Comparison of ENCODE assay signal across 8 mouse cellular contexts in genomic region chr12:54060732-54061131, GRCm38 (mm10).
A peak's percentile ranks its signal among the peaks of the same experiment; 100 is the strongest.
DNase-seq lines count a peak whose midpoint lies in the region; ATAC-seq and TF ChIP-seq lines count a peak whose summit lies in the region.
"Had no signal": no experiment of that assay in that cellular context is flagged by ENCODE, and none has a peak within 500 bp of the region (broad histone marks: within the 10 kb centered on the region; RNA-seq: fewer than 3 reads in every experiment).

No protein-coding gene starts in this region.

- no peak for ATAC-seq in Patski
- peak; percentile 57; the same call in 1 of the 2 replicates for ATAC-seq in frontal cortex, adult (ENCODE audit: low TSS enrichment)
- peak; percentile 71 for ATAC-seq in midbrain, embryonic 14.5 days (ENCODE audit: low FRiP score, low TSS enrichment)

- H3K4me2 ChIP-seq in midbrain, embryonic 14.5 days (ENCODE audit: low read length) = no peak overlapping the region

- no peaks in the 10 kb centered on the region for H3K9me3 ChIP-seq in midbrain, embryonic 14.5 days (ENCODE audit: control insufficient read depth, low read length)

- H3K27me3 ChIP-seq in Patski = no peaks in the 10 kb centered on the region
- H3K27me3 ChIP-seq in midbrain, embryonic 14.5 days (ENCODE audit: control insufficient read depth, insufficient read depth, low read length) = no peaks in the 10 kb centered on the region
- H3K27me3 ChIP-seq in splenic B cell, adult 2 months (ENCODE audit: control insufficient read depth, insufficient read depth, low read length, poor library complexity, severe bottlenecking) = no peaks in the 10 kb centered on the region; the same call in 1 of the 2 replicates

- no peak for DNase-seq in Patski (ENCODE audit: low read depth, low spot score)
- peak; percentile 11 for DNase-seq in c-Kit-positive CD71-positive TER-119-negative erythroid progenitor cells, embryonic 14.5 days (ENCODE audit: low read depth)
- DNase-seq in hindlimb bud, embryonic 11.5 days (ENCODE audit: extremely low spot score, low read depth, low spot score) = peak; percentile 78
- DNase-seq in left cerebral cortex, adult 18-20 months (ENCODE audit: low spot score in 2 of 2) = peak; percentile 82 to 84
- peak; percentile 94 for DNase-seq in midbrain, embryonic 14.5 days
- DNase-seq in splenic B cell, adult 2 months (ENCODE audit: low read depth, low spot score) = peak; percentile 24

- peaks cover 20% of the 10 kb centered on the region for H3K4me1 ChIP-seq in midbrain, embryonic 14.5 days (ENCODE audit: control insufficient read depth, insufficient read depth, low read length)

- in situ Hi-C loops in Patski (cut with MboI; ENCODE audit: low pct_unique_long_range_greater_than_20kb) = loop anchor here (25.0 kb wide), 1 partner anchor 823 kb away; the partner anchor contains the start of gene Npas3

- H3K36me3 ChIP-seq in midbrain, embryonic 14.5 days (ENCODE audit: control insufficient read depth, insufficient read depth, low read length) = no peaks in the 10 kb centered on the region
- no peaks in the 10 kb centered on the region for H3K36me3 ChIP-seq in splenic B cell, adult 2 months (ENCODE audit: control insufficient read depth, insufficient read depth, low read length, poor library complexity, severe bottlenecking)

- CTCF ChIA-PET in Patski (lab: Charles Lee) = interaction anchor here (0.8 to 1.5 kb wide), 5 partner anchors 8 to 499 kb away, joined by 3 to 5 read pairs (median 4); no protein-coding TSS in a partner anchor

- WGBS in midbrain, embryonic 14.5 days = 14% methylated on average over 8 of the region's 8 CpGs

- POLR2A ChIA-PET in Patski (lab: Charles Lee) = interaction anchor here (0.6 kb wide), 1 partner anchor 770 kb away, joined by 4 read pairs; no protein-coding TSS in a partner anchor

- no peak overlapping the region for H3K4me3 ChIP-seq in midbrain, embryonic 14.5 days (replicated peaks; ENCODE audit: low read depth, low read length)

- H3K9ac ChIP-seq in midbrain, embryonic 14.5 days (replicated peaks; ENCODE audit: low read length) = no peak overlapping the region

- H3K27ac ChIP-seq in midbrain, embryonic 14.5 days (replicated peaks; ENCODE audit: low read depth, low read length) = no peak overlapping the region
- H3K27ac ChIP-seq: macrophage had no signal

- TF ChIP-seq CTCF in Patski (IDR thresholded peaks at IDR 0.05) = peak; percentile 95
